Mouse (Mus musculus) neural tube, embryonic 13.5 days (tissue): ENCODE results near the gene Psrc1. TPM values are rescaled to one million over a fixed set of nuclear protein-coding genes. Genes with fewer than 3 reads are reported as not detected.
A peak's percentile ranks its signal among the peaks of the same experiment; 100 is the strongest.

ENCODE experiments used
- ATAC-seq: fragments of 200-750 bp; cut with Nextera tagmentation; 2 replicates; pipeline ENCODE4 v1.8.0; 2017; ENCODE audit warnings: low read depth, mild to moderate bottlenecking, moderate TSS enrichment, moderate library complexity
- H3K27ac ChIP-seq: fragments of 300-500 bp; sonication (generic); replicated peaks from 2 replicates; pipeline ENCODE4 v1.5.1; 2015; ENCODE audit warnings: moderate library complexity, mild to moderate bottlenecking, inconsistent platforms
- H3K27me3 ChIP-seq: fragments of 300-500 bp; sonication (generic); 2 replicates; pipeline ENCODE4 v1.6.1; 2015; ENCODE audit warnings: mild to moderate bottlenecking, inconsistent platforms
- H3K36me3 ChIP-seq: fragments of 300-500 bp; sonication (generic); 2 replicates; pipeline ENCODE4 v1.6.1; 2015; ENCODE audit warnings: mild to moderate bottlenecking, inconsistent platforms
- H3K4me1 ChIP-seq: fragments of 300-500 bp; sonication (generic); replicated peaks from 2 replicates; pipeline ENCODE4 v1.6.1; 2015; ENCODE audit warnings: inconsistent platforms
- H3K4me2 ChIP-seq: fragments of 300-500 bp; sonication (generic); 2 replicates; pipeline ENCODE4 v1.6.1; 2015; ENCODE audit warnings: inconsistent platforms, mild to moderate bottlenecking, moderate library complexity
- H3K4me3 ChIP-seq: fragments of 300-500 bp; sonication (generic); 2 replicates; pipeline ENCODE4 v1.5.1; 2015; ENCODE audit warnings: mild to moderate bottlenecking, inconsistent platforms
- H3K9ac ChIP-seq: fragments of 300-500 bp; sonication (generic); 2 replicates; pipeline ENCODE4 v1.6.1; 2015; ENCODE audit warnings: moderate library complexity, mild to moderate bottlenecking, inconsistent platforms
- H3K9me3 ChIP-seq: fragments of 300-500 bp; sonication (generic); 2 replicates; pipeline ENCODE4 v1.6.1; 2016; ENCODE audit warnings: inconsistent platforms
- WGBS: fragments of 180-500 bp; shearing (Covaris S2); methylation state at CpG from one replicate; pipeline ENCODE4 v1.1.7; 2015; 5-methylcytosine and 5-hydroxymethylcytosine counted together
- polyA plus RNA-seq: library from polyadenylated mRNA; unstranded; fragments of >200 nt; fragmentation: Nextera tagmentation; extraction: Ambion mirVana; gene quantifications from 2 replicates; pipeline ENCODE4 v1.2.1, GENCODE M21; 2015

Gene Psrc1
- polyA plus RNA-seq, 1 experiment from 2014 or later, result 10.9 TPM

GRCm38 (mm10) chr3:108411754-108412121 is 28.1 kb downstream of the Psrc1 start:
- WGBS, result 27% methylated on average over 8 of the region's 8 CpGs
- peak; percentile 51 for ATAC-seq
- Histone ChIP-seq H3K9me3 (no peaks in the 10 kb centered on the region), H3K4me1 (peaks cover 87% of the 10 kb centered on the region), H3K36me3 (peaks cover 41% of the 10 kb centered on the region), H3K27me3 (no peaks in the 10 kb centered on the region), H3K4me3 (peak overlapping the region; percentile 46), H3K27ac (peak overlapping the region; percentile 96), H3K4me2 (peak overlapping the region; percentile 72), H3K9ac (peak overlapping the region; percentile 86)

- no peak for ATAC-seq
- Histone ChIP-seq H3K27me3 (no peaks in the 10 kb centered on the region), H3K4me2 (peak overlapping the region; percentile 93), H3K27ac (no peak overlapping the region), H3K4me3 (peak overlapping the region; percentile 93), H3K4me1 (peaks cover 66% of the 10 kb centered on the region), H3K36me3 (peaks cover 34% of the 10 kb centered on the region), H3K9ac (no peak overlapping the region), H3K9me3 (no peaks in the 10 kb centered on the region)
- 97% methylated on average over 35 of the region's 35 CpGs for WGBS
Observed at GRCm38 (mm10) chr3:108413634-108414360, 30.2 kb downstream of the Psrc1 start.

- Histone ChIP-seq H3K9me3 (no peaks in the 10 kb centered on the region), H3K9ac (peak within 1 kb of the TSS; percentile 98), H3K27ac (peak within 1 kb of the TSS; percentile 96), H3K4me1 (peaks cover 53% of the 10 kb centered on the region), H3K4me2 (peak within 1 kb of the TSS; percentile 93), H3K27me3 (no peaks in the 10 kb centered on the region), H3K4me3 (peak within 1 kb of the TSS; percentile 93), H3K36me3 (peaks cover 28% of the 10 kb centered on the region)
- peak; percentile 45 for ATAC-seq
- 4% methylated on average over 62 of the region's 67 CpGs for WGBS
Observed at GRCm38 (mm10) chr3:108414857-108415830, 31.5 kb downstream of the Psrc1 start, which contains the start of gene Celsr2. Gene Celsr2 (minus strand): TSS chr3:108415552.

GRCm38 (mm10) chr3:108415831-108416223 is 32.2 kb downstream of the Psrc1 start:
- H3K4me3 ChIP-seq, result peak overlapping the region; percentile 93
- H3K9ac ChIP-seq, result peak overlapping the region; percentile 98
- H3K9me3 ChIP-seq, result no peaks in the 10 kb centered on the region
- H3K4me1 ChIP-seq, result peaks cover 46% of the 10 kb centered on the region
- peak overlapping the region; percentile 93 for H3K4me2 ChIP-seq
- peaks cover 28% of the 10 kb centered on the region for H3K36me3 ChIP-seq
- H3K27me3 ChIP-seq, result no peaks in the 10 kb centered on the region
- WGBS, result under 1% methylated on average over 48 of the region's 48 CpGs
- ATAC-seq, result peak; percentile 83
- peak overlapping the region; percentile 96 for H3K27ac ChIP-seq

- no peak overlapping the region for H3K4me3 ChIP-seq
- peak overlapping the region; percentile 54 for H3K4me2 ChIP-seq
- H3K4me1 ChIP-seq, result peaks cover 50% of the 10 kb centered on the region
- WGBS, result 34% methylated on average over 6 of the region's 6 CpGs
- H3K36me3 ChIP-seq, result peaks cover 30% of the 10 kb centered on the region
- no peaks in the 10 kb centered on the region for H3K9me3 ChIP-seq
- peak overlapping the region; percentile 68 for H3K9ac ChIP-seq
- no peak for ATAC-seq
- peak overlapping the region; percentile 81 for H3K27ac ChIP-seq
- no peaks in the 10 kb centered on the region for H3K27me3 ChIP-seq
Observed at GRCm38 (mm10) chr3:108423006-108423405, 39.4 kb downstream of the Psrc1 start.

GRCm38 (mm10) chr3:108423844-108424801 is 40.5 kb downstream of the Psrc1 start:
- H3K9me3 ChIP-seq, result no peaks in the 10 kb centered on the region
- peaks cover 42% of the 10 kb centered on the region for H3K36me3 ChIP-seq
- peak; percentile 83 for ATAC-seq
- 19% methylated on average over 11 of the region's 11 CpGs for WGBS
- peak overlapping the region; percentile 68 for H3K9ac ChIP-seq
- H3K27ac ChIP-seq, result peak overlapping the region; percentile 81
- H3K4me1 ChIP-seq, result peaks cover 54% of the 10 kb centered on the region
- no peaks in the 10 kb centered on the region for H3K27me3 ChIP-seq
- peak overlapping the region; percentile 54 for H3K4me2 ChIP-seq
- H3K4me3 ChIP-seq, result peak overlapping the region; percentile 25

- WGBS, result 41% methylated on average over 7 of the region's 7 CpGs
- peaks cover 55% of the 10 kb centered on the region for H3K4me1 ChIP-seq
- H3K9me3 ChIP-seq, result no peaks in the 10 kb centered on the region
- H3K27me3 ChIP-seq, result no peaks in the 10 kb centered on the region
- no peak overlapping the region for H3K4me2 ChIP-seq
- peak overlapping the region; percentile 81 for H3K27ac ChIP-seq
- no peak for ATAC-seq
- H3K36me3 ChIP-seq, result peaks cover 51% of the 10 kb centered on the region
- H3K9ac ChIP-seq, result peak overlapping the region; percentile 45; the same call in 1 of the 2 replicates
- no peak overlapping the region for H3K4me3 ChIP-seq
Observed at GRCm38 (mm10) chr3:108424944-108425623, 41.4 kb downstream of the Psrc1 start.

GRCm38 (mm10) chr3:108425624-108426018 is 42.0 kb downstream of the Psrc1 start:
- Histone ChIP-seq H3K27ac (peak overlapping the region; percentile 81), H3K27me3 (no peaks in the 10 kb centered on the region), H3K4me1 (peaks cover 55% of the 10 kb centered on the region), H3K4me2 (no peak overlapping the region), H3K4me3 (no peak overlapping the region), H3K9me3 (no peaks in the 10 kb centered on the region), H3K9ac (peak overlapping the region; percentile 45), H3K36me3 (peaks cover 54% of the 10 kb centered on the region)
- ATAC-seq, result no peak
- WGBS, result 71% methylated on average over 6 of the region's 6 CpGs

GRCm38 (mm10) chr3:108432542-108433187 is 49.0 kb downstream of the Psrc1 start:
- Histone ChIP-seq H3K4me2 (0 out of 2 replicates have a peak overlapping the region, but pooled peaks have one; percentile 9), H3K9ac (no peak overlapping the region), H3K27ac (peak overlapping the region; percentile 94), H3K4me3 (no peak overlapping the region), H3K4me1 (peaks cover 70% of the 10 kb centered on the region), H3K9me3 (no peaks in the 10 kb centered on the region), H3K27me3 (no peaks in the 10 kb centered on the region), H3K36me3 (peaks cover 82% of the 10 kb centered on the region)
- no peak for ATAC-seq
- 24% methylated on average over 13 of the region's 13 CpGs for WGBS

- H3K36me3 ChIP-seq, result peaks cover 75% of the 10 kb centered on the region
- peak overlapping the region; percentile 94 for H3K27ac ChIP-seq
- H3K4me2 ChIP-seq, result peak overlapping the region; percentile 11; the same call in 1 of the 2 replicates
- WGBS, result 8% methylated on average over 18 of the region's 18 CpGs
- H3K9ac ChIP-seq, result peak overlapping the region; percentile 43; the same call in 1 of the 2 replicates
- H3K4me1 ChIP-seq, result peaks cover 70% of the 10 kb centered on the region
- peak; percentile 92 for ATAC-seq
- no peak overlapping the region for H3K4me3 ChIP-seq
- no peaks in the 10 kb centered on the region for H3K9me3 ChIP-seq
- H3K27me3 ChIP-seq, result no peaks in the 10 kb centered on the region
Observed at GRCm38 (mm10) chr3:108433188-108433880, 49.7 kb downstream of the Psrc1 start.
